Mouse (Mus musculus) ZHBTc4 (cell line): ENCODE data around the gene Nr6a1.

ENCODE experiments used
- DNase-seq: peaks from one replicate; pipeline ENCODE4 v3.0.0-alpha.2; 2011; ENCODE audit warnings: low read depth, low spot score

Nr6a1 gene

GRCm38 (mm10) chr2:38713596-38713995, 213.9 kb downstream of the Nr6a1 start:
- no peak for DNase-seq

GRCm38 (mm10) chr2:38712769-38713125, 214.7 kb downstream of the Nr6a1 start:
- no peak for DNase-seq

- DNase-seq = peak; percentile 13
Measured at GRCm38 (mm10) chr2:38712076-38712768, 215.3 kb downstream of the Nr6a1 start.

GRCm38 (mm10) chr2:38711421-38711861, 216.0 kb downstream of the Nr6a1 start:
- peak; percentile 50 for DNase-seq

DNA sequence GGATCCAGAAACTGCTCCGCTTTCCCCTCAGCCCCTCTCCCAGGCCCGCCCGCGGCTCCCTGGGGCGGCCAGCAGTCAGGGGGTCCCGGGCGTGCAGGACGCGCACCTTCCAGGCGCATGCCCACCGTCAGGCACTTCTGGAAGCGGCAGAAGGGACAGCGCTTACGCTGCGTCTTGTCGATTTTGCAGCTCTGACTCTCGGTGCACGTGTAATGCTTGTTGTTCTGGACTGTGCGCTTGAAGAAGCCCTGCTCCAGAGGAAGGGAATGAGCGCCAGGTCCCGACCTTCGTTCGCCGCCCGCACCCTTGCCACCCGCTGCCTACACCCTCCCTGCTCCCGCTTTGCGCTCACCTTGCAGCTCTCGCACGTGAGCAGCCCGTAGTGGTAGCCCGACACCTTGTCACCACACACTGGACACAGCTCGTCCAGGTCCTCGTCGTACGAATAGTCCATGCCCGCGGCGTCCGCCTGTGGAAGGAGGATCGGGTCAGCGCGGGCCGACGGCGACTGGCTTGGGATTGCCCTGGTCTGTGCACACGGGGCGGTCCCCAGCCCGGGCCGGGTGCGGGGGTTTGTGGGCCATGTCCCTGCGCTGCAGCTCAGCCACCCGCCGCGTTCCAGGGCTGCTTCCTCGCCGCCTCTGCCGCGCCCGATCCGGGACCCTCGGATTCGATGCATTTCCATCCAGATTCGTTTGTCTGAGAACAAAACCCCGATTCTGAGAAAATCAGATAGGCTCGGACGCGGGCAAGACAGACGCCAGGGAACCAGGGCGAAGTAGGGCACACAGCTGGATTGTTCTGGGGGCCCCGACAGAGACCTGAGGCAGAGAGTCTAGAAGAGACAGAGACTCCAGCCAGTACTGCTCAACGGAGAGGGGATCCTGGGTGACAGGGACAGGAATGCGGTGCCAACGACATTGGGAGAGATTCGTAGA, 216.9 kb downstream of the Nr6a1 start:
- DNase-seq = peak; percentile 59

- DNase-seq = no peak
Measured at GRCm38 (mm10) chr2:38708907-38709688, 218.4 kb downstream of the Nr6a1 start.

- DNase-seq = no peak
Measured at GRCm38 (mm10) chr2:38706661-38707060, 220.8 kb downstream of the Nr6a1 start.

GRCm38 (mm10) chr2:38705036-38705435, 222.5 kb downstream of the Nr6a1 start:
- no peak for DNase-seq

GRCm38 (mm10) chr2:38704336-38704735, 223.2 kb downstream of the Nr6a1 start:
- no peak for DNase-seq

- no peak for DNase-seq
Measured at GRCm38 (mm10) chr2:38700177-38700576, 227.3 kb downstream of the Nr6a1 start.

DNA sequence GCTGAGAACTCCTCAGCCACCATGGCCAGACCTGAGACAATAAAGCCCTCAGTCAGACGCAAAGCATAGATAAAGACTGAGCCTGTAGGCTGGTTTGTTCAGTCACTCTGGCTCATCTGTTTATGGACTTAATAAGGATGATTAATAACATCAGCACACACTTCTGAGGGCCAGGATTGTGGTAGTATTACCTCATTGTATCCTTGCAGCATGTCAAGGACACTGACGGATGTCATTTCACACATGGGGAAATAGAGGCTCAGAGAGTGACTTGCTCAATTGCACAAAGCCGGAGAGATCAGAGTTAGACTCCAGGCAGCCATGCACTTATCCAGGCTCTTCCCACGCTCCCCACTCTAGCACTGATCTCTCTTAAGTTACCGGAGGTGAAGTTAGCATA, 228.9 kb downstream of the Nr6a1 start:
- no peak for DNase-seq

DNA sequence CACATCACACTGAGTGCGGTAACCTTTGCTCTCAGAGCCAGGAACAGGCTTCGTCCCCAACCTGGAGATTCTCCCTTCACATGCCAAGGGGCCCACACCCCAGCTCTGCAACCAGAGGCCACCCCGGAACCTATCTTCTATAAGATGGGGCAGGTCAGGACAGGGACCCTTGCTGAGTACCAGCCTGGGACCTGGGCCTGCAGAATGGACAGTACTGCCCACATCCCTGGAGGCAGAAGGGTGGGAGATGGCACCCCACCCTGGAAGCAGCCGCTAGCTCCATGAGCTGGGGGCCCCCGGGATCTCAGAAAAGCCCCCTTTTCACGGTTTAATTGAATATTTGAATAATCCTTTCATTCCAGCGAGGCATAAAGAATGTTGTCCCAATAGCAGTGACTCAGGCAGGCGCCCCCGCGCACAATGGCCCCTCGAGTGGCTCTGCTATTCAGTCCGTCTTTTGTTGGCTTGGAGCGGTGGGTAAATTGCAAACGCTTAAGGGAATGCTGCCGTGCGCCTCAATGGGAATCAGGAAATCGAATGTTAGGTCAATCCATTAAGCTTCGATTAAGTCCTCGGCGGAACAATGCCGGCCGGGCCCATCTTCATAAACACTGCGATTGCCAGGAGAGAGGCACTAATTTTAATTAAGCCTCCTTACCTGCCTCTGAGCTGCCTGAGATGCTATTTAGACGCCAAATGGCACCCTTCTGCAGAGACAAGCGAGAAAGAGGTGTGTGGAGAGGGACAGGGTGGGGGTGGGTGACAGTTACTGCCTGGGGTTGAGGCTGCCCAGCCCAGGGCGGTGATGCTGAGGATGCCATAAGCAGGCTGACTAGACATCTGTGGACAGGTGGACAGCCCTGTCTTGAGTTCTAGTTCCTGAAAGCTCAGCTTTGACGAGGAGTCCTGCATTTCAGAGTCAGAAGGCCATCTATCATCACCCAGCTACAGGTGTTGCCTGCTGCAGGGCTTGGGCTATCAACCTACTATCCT, 230.1 kb downstream of the Nr6a1 start:
- DNase-seq = peak; percentile 35

GRCm38 (mm10) chr2:38695770-38696169, 231.7 kb downstream of the Nr6a1 start:
- no peak for DNase-seq

DNA sequence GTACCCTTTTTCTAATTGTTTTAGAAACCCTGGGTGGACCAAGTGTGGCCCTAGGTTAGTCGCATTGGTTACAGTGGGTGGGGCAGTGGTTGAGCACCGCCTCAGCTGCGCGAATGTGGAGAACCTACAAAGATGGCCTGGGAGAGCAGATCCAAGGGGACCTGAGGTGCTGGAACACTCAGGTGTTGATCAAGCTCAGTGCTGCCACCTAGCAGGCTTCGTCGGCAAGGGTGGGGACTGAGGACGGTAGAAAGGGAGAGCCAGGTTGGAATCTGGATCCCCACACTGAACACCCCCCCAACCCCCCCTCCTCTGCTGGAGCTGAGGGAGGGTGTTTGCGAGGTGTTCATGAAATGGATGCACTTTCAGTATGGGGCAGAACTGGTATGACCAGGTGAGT, 235.9 kb downstream of the Nr6a1 start:
- DNase-seq = peak; percentile 87

DNA sequence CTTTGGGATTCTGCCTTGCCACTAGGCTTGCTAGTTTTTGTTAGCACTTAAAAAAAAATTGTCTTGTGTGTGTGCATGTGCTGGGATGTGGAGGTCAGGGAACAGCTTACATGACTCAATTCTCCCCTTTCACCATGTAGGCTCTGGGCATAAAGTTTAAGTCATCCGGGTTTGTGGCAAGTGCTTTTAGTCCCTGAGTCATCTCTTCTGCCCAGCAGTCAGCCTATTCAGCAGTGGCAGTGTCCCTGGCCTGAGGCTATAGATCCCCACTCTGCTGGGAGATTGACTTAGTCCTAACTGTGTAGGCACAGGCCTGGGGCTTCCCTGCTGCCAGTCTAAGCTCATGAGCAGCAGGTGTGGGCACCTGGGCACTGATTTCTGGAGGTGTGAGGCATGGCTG, 237.6 kb downstream of the Nr6a1 start:
- no peak for DNase-seq

- DNase-seq = peak; percentile 92
Measured at GRCm38 (mm10) chr2:38688791-38689520, 238.5 kb downstream of the Nr6a1 start.

DNA sequence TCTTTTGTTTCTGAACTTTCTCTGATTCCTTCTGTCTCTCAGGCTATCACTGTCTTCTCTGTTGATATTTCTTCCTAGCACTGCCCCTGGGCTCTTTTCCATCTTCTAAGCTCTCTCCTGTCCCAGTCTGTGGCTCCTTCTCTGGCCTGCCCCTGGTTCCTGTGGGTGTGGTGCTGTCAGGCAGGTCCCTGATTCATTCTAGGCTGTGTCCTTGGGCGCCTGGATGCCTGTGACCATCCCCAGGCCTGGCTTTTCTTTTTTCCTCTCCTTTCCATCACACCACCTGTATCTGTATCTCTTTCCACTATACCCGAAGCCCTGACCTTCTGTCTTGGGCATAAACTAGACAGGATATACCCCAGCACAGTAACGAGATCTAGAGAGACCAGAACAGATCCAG, 241.7 kb downstream of the Nr6a1 start:
- no peak for DNase-seq

- peak; percentile 8 for DNase-seq
Measured at GRCm38 (mm10) chr2:38683083-38683482, 244.4 kb downstream of the Nr6a1 start.

- no peak for DNase-seq
Measured at GRCm38 (mm10) chr2:38682209-38682608, 245.3 kb downstream of the Nr6a1 start.

DNA sequence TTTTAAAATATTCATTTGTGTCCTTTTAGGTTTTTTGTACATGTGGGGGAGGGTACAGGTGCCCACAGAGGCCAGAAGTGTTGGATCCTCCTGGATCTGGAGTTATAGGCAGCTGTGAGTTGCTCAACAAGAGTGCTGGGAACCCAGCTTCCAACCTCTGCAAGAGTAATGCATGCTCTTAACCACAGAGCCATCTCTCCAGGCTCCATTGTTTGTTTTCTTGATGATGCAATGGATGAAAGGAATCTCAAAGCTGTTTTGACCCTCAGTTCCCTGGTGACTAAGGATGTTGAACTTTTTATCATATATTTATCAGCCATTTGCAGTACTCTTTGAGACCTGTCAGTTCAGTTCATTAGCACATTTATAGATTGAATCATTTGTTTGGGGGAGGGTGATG, 248.5 kb downstream of the Nr6a1 start:
- no peak for DNase-seq
